Mouse (Mus musculus): Measurements from ENCODE around the gene Celf5.

DNA sequence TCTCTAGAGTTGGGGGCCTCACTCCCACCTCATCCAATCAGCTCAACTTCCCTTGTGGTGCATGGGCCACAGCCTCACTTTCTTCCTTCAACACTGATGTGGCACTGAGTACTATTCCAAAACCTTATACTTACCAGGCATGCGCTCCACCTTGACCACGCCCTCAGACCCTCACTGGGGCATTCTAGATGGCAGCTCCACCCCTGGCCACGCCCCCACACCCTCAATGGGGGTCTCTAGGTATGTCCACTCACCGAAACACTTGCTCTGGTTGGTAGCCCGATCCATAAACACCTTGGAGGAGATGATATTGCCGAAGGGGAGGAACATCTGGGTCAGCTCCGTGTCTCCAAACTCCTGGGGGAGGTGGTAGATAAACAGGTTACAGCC, 20.1 kb downstream of the Celf5 start:
- TF ChIP-seq CTCF (IDR thresholded peaks at IDR 0.05; ENCODE audit: low read depth, low read length) (no peak), POLR2A (IDR thresholded peaks at IDR 0.05; ENCODE audit: extremely low read depth, insufficient read depth, low read length) (no peak)
